Mouse (Mus musculus): Measurements from ENCODE around the gene Fgfrl1. TPM values are rescaled to one million over a fixed set of nuclear protein-coding genes. Genes with fewer than 3 reads are reported as not detected.

Fgfrl1 gene
- polyA plus RNA-seq, 1 experiment from 2014 or later: 6.4 TPM

GRCm38 (mm10) chr5:108701341-108702021 is 9.3 kb downstream of the Fgfrl1 start:
- 73% methylated on average over 10 of the region's 10 CpGs for WGBS
- peaks cover 18% of the 10 kb centered on the region for H3K4me1 ChIP-seq (ENCODE audit: control insufficient read depth, insufficient read depth, low read length)

GRCm38 (mm10) chr5:108703754-108704626 is 11.8 kb downstream of the Fgfrl1 start:
- WGBS: 66% methylated on average over 12 of the region's 12 CpGs

More at GRCm38 (mm10) chr5:108701341-108702021, 9.3 kb downstream of the Fgfrl1 start:
- no peak overlapping the region for H3K27ac ChIP-seq (ENCODE audit: low read length)
- H3K36me3 ChIP-seq (ENCODE audit: control insufficient read depth, insufficient read depth): peaks cover 10% of the 10 kb centered on the region; the same call in 1 of the 2 replicates
- H3K4me3 ChIP-seq (ENCODE audit: low read length): no peak overlapping the region
- H3K27me3 ChIP-seq (ENCODE audit: control insufficient read depth, insufficient read depth, low read length): no peaks in the 10 kb centered on the region
- no peak for ATAC-seq (replicated peaks; ENCODE audit: extremely low read depth, insufficient read depth, low FRiP score)
- H3K9ac ChIP-seq (ENCODE audit: low read length): no peak overlapping the region
- no peak overlapping the region for H3K4me2 ChIP-seq (ENCODE audit: low read depth, low read length)
- no peaks in the 10 kb centered on the region for H3K9me3 ChIP-seq (replicated peaks; ENCODE audit: control insufficient read depth, low read length)

GRCm38 (mm10) chr5:108707758-108708157 is 15.6 kb downstream of the Fgfrl1 start:
- H3K4me2 ChIP-seq (ENCODE audit: low read depth, low read length): no peak overlapping the region
- no peak overlapping the region for H3K27ac ChIP-seq (ENCODE audit: low read length)
- H3K4me3 ChIP-seq (ENCODE audit: low read length): no peak overlapping the region
- no peak overlapping the region for H3K9ac ChIP-seq (ENCODE audit: low read length)
- no peaks in the 10 kb centered on the region for H3K27me3 ChIP-seq (ENCODE audit: control insufficient read depth, insufficient read depth, low read length)
- H3K9me3 ChIP-seq (replicated peaks; ENCODE audit: control insufficient read depth, low read length): no peaks in the 10 kb centered on the region
- H3K4me1 ChIP-seq (ENCODE audit: control insufficient read depth, insufficient read depth, low read length): 0 out of 2 replicates have a peak, but pooled peaks cover 2% of the 10 kb centered on the region
- ATAC-seq (replicated peaks; ENCODE audit: extremely low read depth, insufficient read depth, low FRiP score): no peak
- H3K36me3 ChIP-seq (ENCODE audit: control insufficient read depth, insufficient read depth): peaks cover 11% of the 10 kb centered on the region
- 65% methylated on average over 2 of the region's 2 CpGs for WGBS

More at GRCm38 (mm10) chr5:108703754-108704626, 11.8 kb downstream of the Fgfrl1 start:
- no peak for ATAC-seq (replicated peaks; ENCODE audit: extremely low read depth, insufficient read depth, low FRiP score)
- no peak overlapping the region for H3K9ac ChIP-seq (ENCODE audit: low read length)
- H3K4me3 ChIP-seq (ENCODE audit: low read length): no peak overlapping the region
- peaks cover 13% of the 10 kb centered on the region for H3K4me1 ChIP-seq (ENCODE audit: control insufficient read depth, insufficient read depth, low read length)
- no peak overlapping the region for H3K4me2 ChIP-seq (ENCODE audit: low read depth, low read length)
- no peaks in the 10 kb centered on the region for H3K9me3 ChIP-seq (replicated peaks; ENCODE audit: control insufficient read depth, low read length)
- H3K27ac ChIP-seq (ENCODE audit: low read length): no peak overlapping the region
- peaks cover 11% of the 10 kb centered on the region for H3K36me3 ChIP-seq (ENCODE audit: control insufficient read depth, insufficient read depth)
- H3K27me3 ChIP-seq (ENCODE audit: control insufficient read depth, insufficient read depth, low read length): no peaks in the 10 kb centered on the region

- WGBS: 96% methylated on average over 1 of the region's 1 CpGs
- H3K27ac ChIP-seq (ENCODE audit: low read length): no peak overlapping the region
- H3K9me3 ChIP-seq (replicated peaks; ENCODE audit: control insufficient read depth, low read length): no peaks in the 10 kb centered on the region
- H3K4me1 ChIP-seq (ENCODE audit: control insufficient read depth, insufficient read depth, low read length): 0 out of 2 replicates have a peak, but pooled peaks cover 2% of the 10 kb centered on the region
- H3K27me3 ChIP-seq (ENCODE audit: control insufficient read depth, insufficient read depth, low read length): no peaks in the 10 kb centered on the region
- H3K9ac ChIP-seq (ENCODE audit: low read length): no peak overlapping the region
- peaks cover 11% of the 10 kb centered on the region for H3K36me3 ChIP-seq (ENCODE audit: control insufficient read depth, insufficient read depth)
- no peak overlapping the region for H3K4me3 ChIP-seq (ENCODE audit: low read length)
- no peak overlapping the region for H3K4me2 ChIP-seq (ENCODE audit: low read depth, low read length)
- ATAC-seq (replicated peaks; ENCODE audit: extremely low read depth, insufficient read depth, low FRiP score): no peak
These were observed 16.2 kb downstream of the Fgfrl1 start for GRCm38 (mm10) chr5:108708419-108708818.

- Histone ChIP-seq H3K4me2 (ENCODE audit: low read depth, low read length) (no peak overlapping the region), H3K27me3 (ENCODE audit: control insufficient read depth, insufficient read depth, low read length) (no peaks in the 10 kb centered on the region), H3K4me1 (ENCODE audit: control insufficient read depth, insufficient read depth, low read length) (no peaks in the 10 kb centered on the region), H3K27ac (ENCODE audit: low read length) (no peak overlapping the region), H3K9ac (ENCODE audit: low read length) (no peak overlapping the region), H3K36me3 (ENCODE audit: control insufficient read depth, insufficient read depth) (peaks cover 11% of the 10 kb centered on the region), H3K9me3 (replicated peaks; ENCODE audit: control insufficient read depth, low read length) (no peaks in the 10 kb centered on the region), H3K4me3 (ENCODE audit: low read length) (no peak overlapping the region)
- no peak for ATAC-seq (replicated peaks; ENCODE audit: extremely low read depth, insufficient read depth, low FRiP score)
- 45% methylated on average over 6 of the region's 6 CpGs for WGBS
These were observed 17.0 kb downstream of the Fgfrl1 start for GRCm38 (mm10) chr5:108708981-108709731.

- Histone ChIP-seq H3K4me3 (ENCODE audit: low read length) (no peak overlapping the region), H3K27me3 (ENCODE audit: control insufficient read depth, insufficient read depth, low read length) (no peaks in the 10 kb centered on the region), H3K36me3 (ENCODE audit: control insufficient read depth, insufficient read depth) (no peaks in the 10 kb centered on the region; the same call in 1 of the 2 replicates), H3K4me1 (ENCODE audit: control insufficient read depth, insufficient read depth, low read length) (no peaks in the 10 kb centered on the region), H3K4me2 (ENCODE audit: low read depth, low read length) (no peak overlapping the region), H3K9ac (ENCODE audit: low read length) (no peak overlapping the region), H3K27ac (ENCODE audit: low read length) (no peak overlapping the region), H3K9me3 (replicated peaks; ENCODE audit: control insufficient read depth, low read length) (no peaks in the 10 kb centered on the region)
- no peak for ATAC-seq (replicated peaks; ENCODE audit: extremely low read depth, insufficient read depth, low FRiP score)
- 68% methylated on average over 6 of the region's 6 CpGs for WGBS
These were observed 19.8 kb downstream of the Fgfrl1 start for GRCm38 (mm10) chr5:108711968-108712367.

- Histone ChIP-seq H3K9me3 (replicated peaks; ENCODE audit: control insufficient read depth, low read length) (no peaks in the 10 kb centered on the region), H3K36me3 (ENCODE audit: control insufficient read depth, insufficient read depth) (no peaks in the 10 kb centered on the region), H3K27ac (ENCODE audit: low read length) (no peak overlapping the region), H3K9ac (ENCODE audit: low read length) (no peak overlapping the region), H3K4me3 (ENCODE audit: low read length) (no peak overlapping the region), H3K4me2 (ENCODE audit: low read depth, low read length) (no peak overlapping the region), H3K4me1 (ENCODE audit: control insufficient read depth, insufficient read depth, low read length) (no peaks in the 10 kb centered on the region), H3K27me3 (ENCODE audit: control insufficient read depth, insufficient read depth, low read length) (no peaks in the 10 kb centered on the region)
- ATAC-seq (replicated peaks; ENCODE audit: extremely low read depth, insufficient read depth, low FRiP score): no peak
- 82% methylated on average over 2 of the region's 2 CpGs for WGBS
These were observed 20.9 kb downstream of the Fgfrl1 start for GRCm38 (mm10) chr5:108713096-108713495.

- no peaks in the 10 kb centered on the region for H3K9me3 ChIP-seq (replicated peaks; ENCODE audit: control insufficient read depth, low read length)
- H3K27me3 ChIP-seq (ENCODE audit: control insufficient read depth, insufficient read depth, low read length): no peaks in the 10 kb centered on the region
- peak overlapping the region; percentile 23 for H3K27ac ChIP-seq (ENCODE audit: low read length)
- H3K36me3 ChIP-seq (ENCODE audit: control insufficient read depth, insufficient read depth): no peaks in the 10 kb centered on the region
- H3K4me2 ChIP-seq (ENCODE audit: low read depth, low read length): no peak overlapping the region
- no peak overlapping the region for H3K9ac ChIP-seq (ENCODE audit: low read length)
- no peak for ATAC-seq (replicated peaks; ENCODE audit: extremely low read depth, insufficient read depth, low FRiP score)
- no peak overlapping the region for H3K4me3 ChIP-seq (ENCODE audit: low read length)
- H3K4me1 ChIP-seq (ENCODE audit: control insufficient read depth, insufficient read depth, low read length): no peaks in the 10 kb centered on the region
These were observed 21.5 kb downstream of the Fgfrl1 start for GRCm38 (mm10) chr5:108713691-108714090.
